Mouse (Mus musculus) heart, embryonic 13.5 days (tissue): ENCODE measurements around the gene Tbc1d9b. TPM values are rescaled to one million over a fixed set of nuclear protein-coding genes. Genes with fewer than 3 reads are reported as not detected.
A peak's percentile ranks its signal among the peaks of the same experiment; 100 is the strongest.

Experiments used
- ATAC-seq: fragments of 200-750 bp; cut with Nextera tagmentation; 2 replicates; pipeline ENCODE4 v1.8.0; 2017; ENCODE audit warnings: moderate TSS enrichment; ENCODE audit not compliant: insufficient number of reproducible peaks, low FRiP score, low TSS enrichment; ENCODE audit errors: extremely low read depth
- H3K27ac ChIP-seq: fragments of 300-500 bp; sonication (generic); replicated peaks from 2 replicates; pipeline ENCODE4 v1.5.1; 2015; ENCODE audit warnings: moderate library complexity, mild to moderate bottlenecking, inconsistent platforms
- H3K27me3 ChIP-seq: fragments of 300-500 bp; sonication (generic); replicated peaks from 2 replicates; pipeline ENCODE4 v1.6.1; 2015; ENCODE audit warnings: mild to moderate bottlenecking, inconsistent platforms
- H3K36me3 ChIP-seq: fragments of 300-500 bp; sonication (generic); 2 replicates; pipeline ENCODE4 v1.6.1; 2015; ENCODE audit warnings: mild to moderate bottlenecking, inconsistent platforms
- H3K4me1 ChIP-seq: fragments of 300-500 bp; sonication (generic); 2 replicates; pipeline ENCODE4 v1.6.1; 2015; ENCODE audit warnings: inconsistent platforms
- H3K4me2 ChIP-seq: fragments of 300-500 bp; sonication (generic); 2 replicates; pipeline ENCODE4 v1.6.1; 2015; ENCODE audit warnings: inconsistent platforms, mild to moderate bottlenecking, moderate library complexity
- H3K4me3 ChIP-seq: fragments of 300-500 bp; sonication (generic); 2 replicates; pipeline ENCODE4 v1.5.1; 2015; ENCODE audit warnings: moderate library complexity, mild to moderate bottlenecking, inconsistent platforms
- H3K9ac ChIP-seq: fragments of 300-500 bp; sonication (generic); 2 replicates; pipeline ENCODE4 v1.6.1; 2015; ENCODE audit warnings: inconsistent platforms, mild to moderate bottlenecking, moderate library complexity
- H3K9me3 ChIP-seq: fragments of 300-500 bp; sonication (generic); 2 replicates; pipeline ENCODE4 v1.6.1; 2016; ENCODE audit warnings: inconsistent platforms
- WGBS: fragments of 180-500 bp; shearing (Covaris S2); methylation state at CpG from one replicate; pipeline ENCODE4 v1.1.7; 2015; ENCODE audit warnings: mixed read lengths; 5-methylcytosine and 5-hydroxymethylcytosine counted together
- polyA plus RNA-seq: library from polyadenylated mRNA; unstranded; fragments of >200 nt; fragmentation: Nextera tagmentation; extraction: Ambion mirVana; gene quantifications from 2 replicates; pipeline ENCODE4 v1.2.1, GENCODE M21; 2015

Tbc1d9b gene
- polyA plus RNA-seq, 1 experiment from 2014 or later = 26.5 TPM

DNA sequence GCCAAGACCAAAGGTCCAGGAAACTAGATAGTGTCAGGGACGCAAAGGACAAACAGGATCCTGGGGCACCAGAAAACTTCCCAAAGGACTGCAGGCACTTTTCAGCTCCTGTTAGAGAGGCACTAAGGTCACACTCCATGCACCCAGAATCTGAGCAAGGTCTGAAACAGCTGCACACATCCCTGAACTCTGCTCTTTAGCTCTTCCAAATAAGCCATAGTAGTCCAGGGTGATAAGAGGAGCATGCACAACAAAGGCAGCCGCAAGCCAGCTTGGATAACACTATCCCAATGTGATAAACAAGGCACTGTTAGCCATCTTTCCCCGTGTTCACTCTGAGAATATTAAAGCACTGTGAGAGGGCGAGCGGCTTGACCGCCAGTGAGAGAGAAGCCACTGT lies 27.2 kb upstream of the Tbc1d9b start:
- Histone ChIP-seq H3K36me3 (peaks cover 2% of the 10 kb centered on the region), H3K4me3 (no peak overlapping the region), H3K27me3 (no peaks in the 10 kb centered on the region), H3K9me3 (no peaks in the 10 kb centered on the region), H3K9ac (no peak overlapping the region), H3K4me2 (no peak overlapping the region), H3K4me1 (peaks cover 51% of the 10 kb centered on the region), H3K27ac (no peak overlapping the region)
- 54% methylated on average over 6 of the region's 6 CpGs for WGBS
- no peak for ATAC-seq

DNA sequence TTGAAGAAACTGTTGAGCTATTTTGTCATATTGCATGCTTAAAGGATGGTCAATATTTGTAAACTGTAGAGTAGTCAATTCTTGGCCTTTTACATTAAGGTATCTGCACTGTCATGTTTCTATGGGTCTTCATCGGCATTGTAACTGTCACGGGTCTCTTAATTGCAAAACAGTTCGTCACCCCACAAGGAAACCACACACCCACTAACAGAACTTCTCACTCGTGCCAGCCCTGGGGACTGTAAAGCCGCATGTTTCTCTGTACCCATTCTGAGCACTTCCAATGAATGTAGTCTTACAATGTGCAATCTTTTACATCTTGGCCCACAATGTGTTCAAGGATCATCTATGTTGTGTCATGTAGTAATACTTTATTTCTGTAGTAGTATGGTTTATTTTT lies 26.0 kb upstream of the Tbc1d9b start:
- no peaks in the 10 kb centered on the region for H3K9me3 ChIP-seq
- H3K27me3 ChIP-seq = no peaks in the 10 kb centered on the region
- H3K4me1 ChIP-seq = peaks cover 39% of the 10 kb centered on the region
- no peaks in the 10 kb centered on the region; the same call in 1 of the 2 replicates for H3K36me3 ChIP-seq
- H3K27ac ChIP-seq = no peak overlapping the region
- no peak overlapping the region for H3K4me2 ChIP-seq
- no peak for ATAC-seq
- 86% methylated on average over 5 of the region's 5 CpGs for WGBS
- no peak overlapping the region for H3K9ac ChIP-seq
- no peak overlapping the region for H3K4me3 ChIP-seq

DNA sequence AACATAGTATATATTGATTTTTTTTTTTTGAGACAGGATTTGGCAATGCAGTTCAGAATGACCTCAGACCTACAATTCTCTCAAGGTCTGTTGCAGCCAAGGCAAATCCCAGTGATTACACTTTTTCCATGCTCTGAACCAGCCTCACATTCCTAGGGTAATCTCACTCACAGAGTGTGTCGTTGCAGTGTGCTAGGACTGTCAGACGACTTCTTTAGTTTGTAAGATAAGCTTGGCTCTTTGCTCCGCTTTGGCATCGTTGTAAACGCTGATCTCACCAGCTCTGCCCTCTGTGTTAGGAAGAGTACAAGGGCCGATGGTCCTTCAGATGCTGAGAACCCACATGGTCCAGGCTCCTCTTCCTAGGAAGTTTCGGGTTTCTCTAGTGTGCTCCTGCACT lies 25.2 kb upstream of the Tbc1d9b start:
- Histone ChIP-seq H3K4me2 (no peak overlapping the region), H3K27me3 (no peaks in the 10 kb centered on the region), H3K27ac (peak overlapping the region; percentile 38; the same call in 1 of the 2 replicates), H3K4me3 (no peak overlapping the region), H3K9ac (0 out of 2 replicates have a peak overlapping the region, but pooled peaks have one; percentile 21), H3K4me1 (peaks cover 39% of the 10 kb centered on the region), H3K36me3 (no peaks in the 10 kb centered on the region; the same call in 1 of the 2 replicates), H3K9me3 (no peaks in the 10 kb centered on the region)
- WGBS = 24% methylated on average over 7 of the region's 7 CpGs
- ATAC-seq = no peak

DNA sequence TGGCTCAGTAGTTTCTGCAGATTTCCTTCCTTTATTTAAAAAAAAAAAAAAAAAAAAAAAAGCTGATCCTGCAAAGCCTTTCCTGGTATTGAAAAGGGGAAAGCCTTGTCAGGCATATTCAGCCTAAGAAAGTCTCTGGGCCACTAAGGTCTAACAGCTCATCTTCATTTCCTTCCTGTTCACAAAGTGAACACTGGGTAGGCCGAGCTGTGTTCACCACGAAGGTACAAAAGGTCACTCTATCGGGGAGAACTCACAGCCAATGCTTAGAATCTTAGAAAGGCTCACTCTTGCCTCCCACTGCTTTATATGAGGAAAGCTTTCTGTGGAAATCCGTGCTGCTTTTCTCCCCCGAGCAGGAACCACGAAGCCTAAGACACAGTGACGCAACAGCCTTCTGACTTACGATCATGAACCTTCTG lies 22.4 kb upstream of the Tbc1d9b start:
- WGBS = 55% methylated on average over 8 of the region's 8 CpGs
- Histone ChIP-seq H3K4me1 (peaks cover 25% of the 10 kb centered on the region), H3K4me3 (no peak overlapping the region), H3K9me3 (no peaks in the 10 kb centered on the region), H3K27me3 (no peaks in the 10 kb centered on the region), H3K27ac (peak overlapping the region; percentile 76), H3K9ac (no peak overlapping the region), H3K36me3 (no peaks in the 10 kb centered on the region; the same call in 1 of the 2 replicates), H3K4me2 (no peak overlapping the region)
- no peak for ATAC-seq

DNA sequence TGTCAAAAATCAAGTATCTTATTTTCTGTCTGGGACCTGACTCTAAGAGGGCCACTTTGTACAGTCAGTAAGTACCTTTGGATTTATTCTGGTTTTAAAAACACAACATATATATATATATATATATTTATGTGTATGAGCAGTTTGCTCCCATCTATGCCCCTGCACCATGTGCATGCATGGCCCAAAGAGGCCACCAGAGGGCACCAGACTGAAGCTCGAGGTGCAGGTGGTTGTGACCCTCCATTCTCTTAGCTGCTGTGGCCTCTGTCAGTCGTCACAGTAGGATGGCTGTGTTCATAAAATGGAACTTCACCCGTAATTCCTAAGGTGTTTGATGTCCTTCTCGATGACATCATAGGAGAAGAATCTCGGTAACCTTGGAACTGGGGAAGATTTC lies 16.9 kb upstream of the Tbc1d9b start:
- 0 out of 2 replicates have a peak, but pooled peaks cover 1% of the 10 kb centered on the region for H3K36me3 ChIP-seq
- no peaks in the 10 kb centered on the region for H3K9me3 ChIP-seq
- ATAC-seq = no peak
- 10% methylated on average over 5 of the region's 5 CpGs for WGBS
- no peaks in the 10 kb centered on the region for H3K27me3 ChIP-seq
- H3K4me1 ChIP-seq = no peaks in the 10 kb centered on the region
- H3K4me3 ChIP-seq = no peak overlapping the region
- H3K9ac ChIP-seq = no peak overlapping the region
- no peak overlapping the region for H3K4me2 ChIP-seq
- H3K27ac ChIP-seq = no peak overlapping the region

DNA sequence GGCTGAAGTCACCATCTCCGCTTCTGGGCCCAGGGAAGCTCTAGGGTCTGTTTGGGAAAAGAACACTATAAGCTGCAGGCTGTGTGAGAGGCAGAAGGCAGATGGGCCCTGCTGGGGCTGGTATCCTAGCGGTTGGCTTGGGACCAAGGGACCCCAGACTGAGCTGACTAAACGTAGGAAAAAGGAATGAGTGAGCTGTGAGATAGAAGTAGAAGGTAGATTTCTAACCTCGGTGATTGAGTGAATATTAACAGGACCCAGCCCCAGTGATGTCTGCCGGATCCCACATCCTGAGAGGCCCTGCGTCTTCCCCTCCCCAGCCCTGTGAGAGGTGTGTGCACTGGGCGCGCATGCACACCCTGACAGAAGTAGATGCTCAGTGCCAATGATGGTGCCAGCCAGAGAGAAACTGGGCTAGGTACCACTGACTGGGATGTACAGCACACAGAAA lies 8.5 kb upstream of the Tbc1d9b start:
- ATAC-seq = no peak
- H3K4me1 ChIP-seq = peaks cover 2% of the 10 kb centered on the region; the same call in 1 of the 2 replicates
- no peaks in the 10 kb centered on the region for H3K9me3 ChIP-seq
- H3K4me3 ChIP-seq = no peak overlapping the region
- no peaks in the 10 kb centered on the region for H3K27me3 ChIP-seq
- H3K9ac ChIP-seq = no peak overlapping the region
- WGBS = 84% methylated on average over 8 of the region's 8 CpGs
- H3K4me2 ChIP-seq = no peak overlapping the region
- peaks cover 9% of the 10 kb centered on the region; the same call in 1 of the 2 replicates for H3K36me3 ChIP-seq
- no peak overlapping the region for H3K27ac ChIP-seq

DNA sequence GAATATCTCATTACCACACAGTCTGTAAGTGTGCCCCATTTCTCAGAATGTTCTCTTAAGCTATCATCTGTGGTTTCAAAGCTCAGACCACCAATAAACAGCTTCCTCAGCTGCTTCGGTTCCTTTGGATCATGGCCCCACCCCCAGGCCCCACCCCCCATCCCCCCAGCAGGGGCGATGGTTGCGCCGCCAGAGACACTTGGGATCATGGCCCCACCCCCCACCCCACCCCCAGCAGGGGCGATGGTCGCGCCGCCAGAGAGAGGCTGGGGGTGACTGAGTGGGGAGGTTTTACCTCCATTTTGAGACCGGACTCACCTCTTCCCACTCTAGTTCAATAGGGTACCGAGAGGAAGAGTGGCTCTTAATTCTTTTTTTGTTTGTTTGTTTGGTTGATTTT lies 3.4 kb upstream of the Tbc1d9b start:
- Histone ChIP-seq H3K4me3 (peak overlapping the region; percentile 28; the same call in 1 of the 2 replicates), H3K9me3 (no peaks in the 10 kb centered on the region), H3K4me1 (peaks cover 22% of the 10 kb centered on the region), H3K27ac (no peak overlapping the region), H3K9ac (peak overlapping the region; percentile 62), H3K4me2 (peak overlapping the region; percentile 63), H3K27me3 (no peaks in the 10 kb centered on the region), H3K36me3 (no peaks in the 10 kb centered on the region)
- ATAC-seq = no peak
- 6% methylated on average over 10 of the region's 10 CpGs for WGBS

DNA sequence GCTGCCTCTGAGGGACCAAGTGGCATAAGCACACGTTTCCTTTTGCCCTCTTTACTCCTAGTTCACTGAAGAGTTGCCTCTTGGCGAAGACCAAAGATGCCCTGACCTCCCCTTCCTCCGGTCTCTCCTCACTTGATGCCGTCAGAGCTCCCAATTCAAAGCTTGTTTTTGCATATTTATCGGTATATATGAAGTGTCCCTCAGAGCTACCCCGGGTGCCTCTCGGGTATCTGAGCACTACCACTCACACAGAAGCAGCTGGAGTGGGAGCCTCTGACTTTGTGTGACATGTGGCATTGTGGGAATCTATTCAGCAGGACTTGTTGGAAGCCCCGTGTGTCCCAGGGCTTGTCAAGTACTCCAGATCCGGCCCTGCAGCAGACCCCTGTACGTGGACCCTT lies 605 bp downstream of the Tbc1d9b start:
- Histone ChIP-seq H3K9me3 (no peaks in the 10 kb centered on the region), H3K4me3 (peak overlapping the region; percentile 90), H3K4me2 (peak overlapping the region; percentile 93), H3K36me3 (peaks cover 13% of the 10 kb centered on the region), H3K27ac (peak overlapping the region; percentile 92), H3K9ac (peak overlapping the region; percentile 99), H3K4me1 (peaks cover 33% of the 10 kb centered on the region), H3K27me3 (no peaks in the 10 kb centered on the region)
- 10% methylated on average over 10 of the region's 10 CpGs for WGBS
- ATAC-seq = no peak

DNA sequence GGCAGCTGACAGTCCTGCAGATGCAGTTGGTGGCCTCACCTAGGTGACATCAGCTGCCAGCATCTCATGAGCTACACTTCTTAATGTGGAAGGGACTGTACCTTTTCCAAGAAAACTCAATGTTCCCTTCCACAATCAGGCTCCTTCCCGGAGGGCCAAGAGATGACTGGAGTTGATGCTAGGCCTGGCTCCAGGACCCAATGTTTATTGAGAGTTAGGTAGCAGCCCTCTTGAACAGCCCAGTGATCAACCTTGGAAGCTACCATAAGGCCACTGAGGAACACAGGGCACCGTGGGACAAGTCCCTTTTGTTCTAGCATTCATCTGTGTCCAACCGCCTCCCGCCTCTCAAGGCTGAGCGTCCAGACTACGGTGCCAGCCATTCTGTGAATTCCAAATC lies 1.1 kb downstream of the Tbc1d9b start:
- H3K9ac ChIP-seq = peak overlapping the region; percentile 99
- H3K4me3 ChIP-seq = peak overlapping the region; percentile 90
- peaks cover 33% of the 10 kb centered on the region for H3K4me1 ChIP-seq
- 84% methylated on average over 6 of the region's 6 CpGs for WGBS
- H3K9me3 ChIP-seq = no peaks in the 10 kb centered on the region
- H3K27me3 ChIP-seq = no peaks in the 10 kb centered on the region
- no peak for ATAC-seq
- peak overlapping the region; percentile 93 for H3K4me2 ChIP-seq
- H3K36me3 ChIP-seq = peaks cover 18% of the 10 kb centered on the region
- no peak overlapping the region for H3K27ac ChIP-seq

DNA sequence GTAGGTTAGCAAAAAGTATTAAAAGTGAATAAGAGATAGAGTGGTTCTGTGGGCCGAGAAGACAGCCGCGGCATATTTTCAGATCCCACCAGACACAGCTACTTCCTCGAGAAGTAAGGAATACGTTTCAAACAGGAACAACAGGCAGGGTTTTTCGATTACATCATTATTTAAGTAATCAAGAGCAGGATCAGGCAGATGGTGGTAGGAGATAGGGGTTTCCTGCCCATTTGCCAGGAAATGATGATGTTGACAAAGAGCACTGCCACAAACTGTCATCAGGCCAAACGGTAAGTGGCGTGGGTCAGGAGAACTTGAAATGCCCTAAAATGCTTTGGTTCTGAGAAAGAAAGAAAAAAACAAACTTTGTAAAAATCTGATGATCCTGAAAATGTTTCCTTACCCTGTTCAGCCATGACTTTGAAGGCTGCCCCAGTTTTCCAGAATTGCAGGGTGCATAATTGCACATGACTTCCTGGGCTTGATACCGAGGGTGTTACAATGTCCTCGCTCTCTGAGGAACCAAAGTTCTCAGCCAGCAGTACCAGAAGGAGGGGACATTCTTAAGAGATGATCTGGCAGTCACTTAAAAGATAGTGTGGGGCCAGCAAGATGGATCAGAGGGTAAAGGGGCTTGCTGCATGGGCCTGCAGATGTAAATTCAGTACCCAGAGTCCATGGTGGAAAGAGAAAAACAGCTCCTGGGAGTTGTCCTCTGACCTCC lies 3.1 kb downstream of the Tbc1d9b start:
- Histone ChIP-seq H3K36me3 (peaks cover 38% of the 10 kb centered on the region), H3K27ac (0 out of 2 replicates have a peak overlapping the region, but pooled peaks have one; percentile 42), H3K9me3 (no peaks in the 10 kb centered on the region), H3K9ac (peak overlapping the region; percentile 54; the same call in 1 of the 2 replicates), H3K4me2 (no peak overlapping the region), H3K4me3 (no peak overlapping the region), H3K27me3 (no peaks in the 10 kb centered on the region), H3K4me1 (peaks cover 28% of the 10 kb centered on the region)
- ATAC-seq = no peak
- WGBS = 60% methylated on average over 10 of the region's 10 CpGs

DNA sequence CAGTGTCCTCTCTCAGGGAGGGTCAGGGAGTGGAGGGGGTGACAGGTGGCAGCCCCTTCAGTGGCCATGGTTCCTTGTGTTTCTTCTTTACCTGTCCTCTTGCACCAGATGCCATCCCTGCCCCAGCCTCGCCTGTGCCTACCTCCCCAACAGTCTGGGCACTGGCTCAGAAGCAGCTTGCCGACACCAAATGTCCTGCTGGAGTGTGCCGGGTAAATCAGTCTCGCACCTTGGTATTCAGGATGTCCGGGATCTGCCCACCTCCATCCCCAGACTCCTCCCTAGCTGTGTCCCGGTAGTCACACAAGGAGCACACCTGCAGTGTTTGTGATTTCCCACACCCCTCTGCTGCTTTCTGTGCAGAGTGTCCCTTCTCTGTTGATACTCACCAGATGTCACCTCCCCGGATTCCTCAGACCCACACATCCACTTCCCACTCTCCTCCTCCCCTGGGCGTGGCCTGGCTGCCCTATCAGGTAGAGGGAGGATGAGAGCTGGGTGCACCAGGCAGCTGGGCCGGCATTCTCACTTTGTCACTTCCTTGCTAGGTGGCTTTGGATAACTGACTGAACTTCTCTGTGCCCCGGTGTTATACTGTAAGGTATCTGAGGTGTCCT lies 7.1 kb downstream of the Tbc1d9b start:
- 53% methylated on average over 10 of the region's 10 CpGs for WGBS
- ATAC-seq = no peak
- Histone ChIP-seq H3K4me2 (no peak overlapping the region), H3K27me3 (no peaks in the 10 kb centered on the region), H3K4me3 (no peak overlapping the region), H3K4me1 (peaks cover 11% of the 10 kb centered on the region; the same call in 1 of the 2 replicates), H3K36me3 (peaks cover 79% of the 10 kb centered on the region), H3K9ac (no peak overlapping the region), H3K27ac (no peak overlapping the region), H3K9me3 (no peaks in the 10 kb centered on the region)
